Mouse (Mus musculus) liver, adult 2 months (tissue): ENCODE results near the gene Slc13a3.

ENCODE experiments used
- CTCF ChIP-seq: fragments of 200-500 bp; IDR thresholded peaks from 2 replicates; pipeline ENCODE4 v1.5.1; 2011; ENCODE audit warnings: low read depth, low read length, control low read depth
- POLR2A ChIP-seq: fragments of 200-500 bp; IDR thresholded peaks from 2 replicates; pipeline ENCODE4 v1.6.1; 2011; ENCODE audit warnings: low read length, control low read depth; ENCODE audit not compliant: insufficient read depth; ENCODE audit errors: extremely low read depth

DNA sequence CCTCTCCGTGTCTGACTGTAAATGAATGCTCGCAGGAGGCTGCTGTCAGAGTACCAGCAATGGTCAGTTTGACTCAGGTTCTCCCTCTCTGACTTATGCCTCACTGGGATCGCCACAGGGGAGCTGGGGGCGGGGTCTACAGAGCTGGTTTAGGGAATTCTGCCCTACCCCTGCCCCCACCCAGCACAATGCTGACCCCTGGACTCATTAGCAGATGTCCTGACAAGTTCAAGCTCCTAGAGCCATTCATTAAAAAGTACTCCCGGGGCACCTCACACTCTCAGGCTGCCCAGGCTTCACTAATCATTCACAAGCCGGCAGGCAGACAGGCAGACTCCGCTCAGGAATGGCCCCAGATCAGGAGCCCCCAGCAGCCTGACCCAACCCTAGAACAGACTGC lies 13.4 kb downstream of the Slc13a3 start:
- no peak for TF ChIP-seq CTCF
- no peak for TF ChIP-seq POLR2A
